Mouse (Mus musculus) hindbrain, embryonic 14.5 days (tissue): ENCODE data around the gene Igbp1b. TPM values are rescaled to one million over a fixed set of nuclear protein-coding genes. Genes with fewer than 3 reads are reported as not detected.

Source experiments
- polyA plus RNA-seq: library from polyadenylated mRNA; unstranded; fragments of >200 nt; fragmentation: Nextera tagmentation; extraction: Ambion mirVana; gene quantifications from 2 replicates; pipeline ENCODE4 v1.2.1, GENCODE M21; 2014

Gene Igbp1b
- polyA plus RNA-seq, 1 experiment from 2014 or later: not detected

Other genes with a start within 250 kb of the Igbp1b start
- 69.3 and 86.5 TPM in 2 replicates for gene Lmo3, start 76.6 kb downstream of the Igbp1b start, polyA plus RNA-seq